Mouse (Mus musculus): ENCODE measurements around the gene Chchd6. TPM values are rescaled to one million over a fixed set of nuclear protein-coding genes. Genes with fewer than 3 reads are reported as not detected.

Gene Chchd6
- total and polyA plus RNA-seq, 3 experiments, result 49.5 to 74.7 TPM; not detected in 1

GRCm38 (mm10) chr6:89492368-89492767, 103.1 kb downstream of the Chchd6 start:
- Histone ChIP-seq H3K9me3 (replicated peaks; ENCODE audit: insufficient read depth, low read length) (no peaks in the 10 kb centered on the region), H3K79me2 (ENCODE audit: control insufficient read depth, insufficient read depth, low read length, poor library complexity) (no peaks in the 10 kb centered on the region), H3K27me3 (ENCODE audit: control insufficient read depth in 1 of 2, insufficient read depth in 2 of 2, low read length in 2 of 2) (no peaks in the 10 kb centered on the region), H3K4me3 (ENCODE audit: control insufficient read depth in 1 of 2, insufficient read depth in 1 of 2, low read depth in 2 of 2, low read length in 2 of 2) (no peak overlapping the region), H3K4me1 (ENCODE audit: control insufficient read depth in 1 of 2, insufficient read depth in 2 of 2, low read length in 2 of 2) (peaks cover 0 to 9% of the 10 kb centered on the region in 2 experiments; a peak in 2 of 4 replicates), H3K27ac (ENCODE audit: control insufficient read depth, low read depth, low read length) (no peak overlapping the region), H3K36me3 (ENCODE audit: control insufficient read depth in 1 of 2, insufficient read depth in 2 of 2, low read length in 2 of 2) (peaks cover 0 to 12% of the 10 kb centered on the region in 2 experiments; a peak in 2 of 4 replicates), H3K9ac (ENCODE audit: control insufficient read depth, low read depth, low read length, poor library complexity, severe bottlenecking) (no peak overlapping the region)
- no peak for TF ChIP-seq BHLHE40 (IDR thresholded peaks at IDR 0.05; ENCODE audit: borderline replicate concordance, low read depth, low read length)
- TF ChIP-seq CHD1 (IDR thresholded peaks at IDR 0.05; ENCODE audit: low read depth, low read length), result no peak
- TF ChIP-seq ZMIZ1 (IDR thresholded peaks at IDR 0.05; ENCODE audit: low read depth, low read length), result no peak
- TF ChIP-seq E2F4 (IDR thresholded peaks at IDR 0.05; ENCODE audit: borderline replicate concordance, low read depth, low read length), result no peak
- no peak for TF ChIP-seq ZNF384 (IDR thresholded peaks at IDR 0.05; ENCODE audit: low read depth, low read length)
- TF ChIP-seq ZC3H11A (IDR thresholded peaks at IDR 0.05; ENCODE audit: low read depth, low read length), result no peak
- no peak for DNase-seq (ENCODE audit: low read depth, low spot score)

GRCm38 (mm10) chr6:89490369-89490768, 105.1 kb downstream of the Chchd6 start:
- Histone ChIP-seq H3K36me3 (ENCODE audit: control insufficient read depth in 1 of 2, insufficient read depth in 2 of 2, low read length in 2 of 2) (peaks cover 0 to 12% of the 10 kb centered on the region in 2 experiments; a peak in 2 of 4 replicates), H3K9ac (ENCODE audit: control insufficient read depth, low read depth, low read length, poor library complexity, severe bottlenecking) (no peak overlapping the region), H3K27me3 (ENCODE audit: control insufficient read depth in 1 of 2, insufficient read depth in 2 of 2, low read length in 2 of 2) (no peaks in the 10 kb centered on the region), H3K4me3 (ENCODE audit: control insufficient read depth in 1 of 2, insufficient read depth in 1 of 2, low read depth in 2 of 2, low read length in 2 of 2) (no peak overlapping the region), H3K79me2 (ENCODE audit: control insufficient read depth, insufficient read depth, low read length, poor library complexity) (no peaks in the 10 kb centered on the region), H3K9me3 (replicated peaks; ENCODE audit: insufficient read depth, low read length) (no peaks in the 10 kb centered on the region), H3K27ac (ENCODE audit: control insufficient read depth, low read depth, low read length) (no peak overlapping the region), H3K4me1 (ENCODE audit: control insufficient read depth in 1 of 2, insufficient read depth in 2 of 2, low read length in 2 of 2) (peaks cover 0 to 9% of the 10 kb centered on the region in 2 experiments; a peak in 2 of 4 replicates)
- TF ChIP-seq TAL1 (IDR thresholded peaks at IDR 0.05; ENCODE audit: low read length) (no peak), NELFE (IDR thresholded peaks at IDR 0.05; ENCODE audit: low read depth, low read length) (no peak), TBP (IDR thresholded peaks at IDR 0.05; ENCODE audit: low read depth, low read length) (no peak), MAFK (IDR thresholded peaks at IDR 0.05; ENCODE audit: borderline replicate concordance, low read depth, low read length) (no peak), RCOR1 (IDR thresholded peaks at IDR 0.05; ENCODE audit: low read depth, low read length) (no peak), POLR2A (IDR thresholded peaks at IDR 0.05; ENCODE audit: control insufficient read depth in 1 of 2, insufficient read depth in 1 of 2, low read depth in 1 of 2, low read length in 2 of 2, poor library complexity in 1 of 2) (no peak), JUND (IDR thresholded peaks at IDR 0.05; ENCODE audit: low read depth, low read length) (no peak), BHLHE40 (IDR thresholded peaks at IDR 0.05; ENCODE audit: borderline replicate concordance, low read depth, low read length) (no peak), GATA1 (IDR thresholded peaks at IDR 0.05; ENCODE audit: low read depth, low read length) (no peak), MXI1 (IDR thresholded peaks at IDR 0.05; ENCODE audit: low read depth, low read length) (no peak), MAZ (IDR thresholded peaks at IDR 0.05; ENCODE audit: low read depth, low read length) (no peak)
- DNase-seq (ENCODE audit: low read depth, low spot score), result no peak

Data from MEL (cell line).